Mouse (Mus musculus) heart, postnatal 0 days (tissue): Measurements from ENCODE around the gene B3galt1. TPM values are rescaled to one million over a fixed set of nuclear protein-coding genes. Genes with fewer than 3 reads are reported as not detected.

ENCODE experiments used
- ATAC-seq: fragments of 200-750 bp; cut with Nextera tagmentation; 2 replicates; pipeline ENCODE4 v1.8.0; 2017; ENCODE audit warnings: low read depth, moderate number of reproducible peaks, moderate library complexity; ENCODE audit not compliant: insufficient read depth
- DNase-seq: peaks from one replicate; pipeline ENCODE4 v3.0.0-alpha.2; 2016; ENCODE audit warnings: low spot score
- H3K27ac ChIP-seq: fragments of 300-500 bp; sonication (generic); 2 replicates; pipeline ENCODE4 v1.5.1; 2014; ENCODE audit warnings: low read depth, mild to moderate bottlenecking
- H3K27me3 ChIP-seq: fragments of 300-500 bp; sonication (generic); 2 replicates; pipeline ENCODE4 v1.6.1; 2014; ENCODE audit warnings: low read length, mixed read lengths; ENCODE audit not compliant: control insufficient read depth, insufficient read depth
- H3K36me3 ChIP-seq: fragments of 300-500 bp; sonication (generic); replicated peaks from 2 replicates; pipeline ENCODE4 v1.6.1; 2014; ENCODE audit warnings: low read length, mixed read lengths; ENCODE audit not compliant: control insufficient read depth, insufficient read depth
- H3K4me1 ChIP-seq: fragments of 300-500 bp; sonication (generic); 2 replicates; pipeline ENCODE4 v1.6.1; 2014; ENCODE audit warnings: antibody characterized with exemption; ENCODE audit not compliant: control insufficient read depth, insufficient read depth
- H3K4me2 ChIP-seq: fragments of 300-500 bp; sonication (generic); 2 replicates; pipeline ENCODE4 v1.6.1; 2014; ENCODE audit warnings: low read depth, mild to moderate bottlenecking, low read length, moderate library complexity
- H3K4me3 ChIP-seq: fragments of 300-500 bp; sonication (generic); 2 replicates; pipeline ENCODE4 v1.5.1; 2014; ENCODE audit warnings: low read depth, low read length
- H3K9ac ChIP-seq: fragments of 300-500 bp; sonication (generic); replicated peaks from 2 replicates; pipeline ENCODE4 v1.6.1; 2014; ENCODE audit warnings: low read depth, low read length, mixed read lengths
- H3K9me3 ChIP-seq: fragments of 300-500 bp; sonication (generic); replicated peaks from 2 replicates; pipeline ENCODE4 v1.6.1; 2016; ENCODE audit warnings: low read length; ENCODE audit not compliant: control insufficient read depth
- CTCF ChIP-seq: IDR thresholded peaks from 2 replicates; pipeline ENCODE4 v1.5.1; 2016; ENCODE audit warnings: antibody characterized with exemption, control low read depth, low read depth
- EP300 ChIP-seq: IDR thresholded peaks from 2 replicates; pipeline ENCODE4 v1.6.1; 2016; ENCODE audit warnings: antibody characterized with exemption, low read depth
- WGBS: fragments of 180-500 bp; shearing (Covaris S2); extraction: QIAGEN DNeasy Blood & Tissue Kit; methylation state at CpG from one replicate; pipeline ENCODE4 v1.1.7; 2014; 5-methylcytosine and 5-hydroxymethylcytosine counted together
- polyA plus RNA-seq: library from polyadenylated mRNA; unstranded; fragments of >200 nt; fragmentation: Nextera tagmentation; extraction: Ambion mirVana; gene quantifications from 2 replicates; pipeline ENCODE4 v1.2.1, GENCODE M21; 2015
- total RNA-seq: library from RNA; depleted of rRNA; stranded (reverse); fragments of >200 nt; gene quantifications from 2 replicates; pipeline ENCODE4 v1.2.3, GENCODE M21; 2014; ENCODE audit warnings: low replicate concordance

Gene B3galt1
- total and polyA plus RNA-seq, 2 experiments from 2014 or later: 0.57 to 2.7 TPM

DNA sequence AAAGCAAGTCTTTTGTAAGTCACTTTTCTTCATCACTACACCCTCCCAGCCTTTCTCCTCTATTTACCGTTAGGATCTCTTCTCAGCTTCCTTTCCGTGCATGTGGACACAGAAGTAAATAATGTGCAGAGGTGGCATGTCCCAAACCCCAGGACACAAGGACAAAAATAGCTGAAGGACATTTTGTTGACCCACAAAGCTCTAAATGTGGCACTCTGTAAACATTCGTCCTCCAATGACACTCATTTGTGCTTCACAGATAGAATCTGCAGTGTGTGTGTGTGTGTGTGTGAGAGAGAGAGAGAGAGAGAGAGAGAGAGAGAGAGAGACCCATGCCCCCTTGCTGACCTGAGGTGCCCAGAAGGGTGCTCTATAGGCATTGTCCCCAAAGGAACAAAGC is 419.5 kb downstream of the B3galt1 start:
- DNase-seq: no peak
- H3K4me1 ChIP-seq: no peaks in the 10 kb centered on the region
- 51% methylated on average over 3 of the region's 3 CpGs for WGBS

DNA sequence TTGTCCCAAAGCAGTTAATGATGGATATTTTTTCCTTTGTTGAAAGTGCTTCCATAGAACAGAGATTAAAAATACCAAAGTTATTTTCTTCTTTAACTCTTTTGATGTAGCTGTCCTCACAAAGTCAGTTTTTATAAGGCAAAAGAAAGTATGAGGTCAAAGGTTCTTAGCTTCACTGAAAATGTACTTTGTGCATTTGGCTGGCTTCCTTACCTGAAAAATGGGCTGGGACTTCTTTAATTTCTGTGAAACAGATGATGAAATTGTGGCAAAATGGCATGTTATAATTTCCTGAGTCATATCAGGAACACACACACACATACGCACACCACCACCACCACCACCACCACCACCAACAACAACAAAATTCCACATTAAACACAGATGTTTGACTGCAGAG is 427.8 kb downstream of the B3galt1 start:
- no peak overlapping the region for H3K4me2 ChIP-seq
- no peaks in the 10 kb centered on the region for H3K4me1 ChIP-seq
- no peaks in the 10 kb centered on the region for H3K27me3 ChIP-seq
- no peaks in the 10 kb centered on the region for H3K9me3 ChIP-seq
- TF ChIP-seq EP300 (no peak), CTCF (no peak)
- no peaks in the 10 kb centered on the region for H3K36me3 ChIP-seq
- H3K9ac ChIP-seq: no peak overlapping the region
- DNase-seq (no peak), ATAC-seq (no peak)
- H3K4me3 ChIP-seq: no peak overlapping the region
- H3K27ac ChIP-seq: no peak overlapping the region
- 94% methylated on average over 1 of the region's 1 CpGs for WGBS

More for the DNA sequence above, 419.5 kb downstream of the B3galt1 start:
- no peaks in the 10 kb centered on the region for H3K27me3 ChIP-seq
- peak overlapping the region; percentile 20; the same call in 1 of the 2 replicates for H3K27ac ChIP-seq
- TF ChIP-seq EP300: no peak
- TF ChIP-seq CTCF: no peak
- ATAC-seq: no peak
- H3K36me3 ChIP-seq: no peaks in the 10 kb centered on the region
- no peak overlapping the region for H3K4me3 ChIP-seq
- no peak overlapping the region for H3K4me2 ChIP-seq
- no peaks in the 10 kb centered on the region for H3K9me3 ChIP-seq
- no peak overlapping the region for H3K9ac ChIP-seq

DNA sequence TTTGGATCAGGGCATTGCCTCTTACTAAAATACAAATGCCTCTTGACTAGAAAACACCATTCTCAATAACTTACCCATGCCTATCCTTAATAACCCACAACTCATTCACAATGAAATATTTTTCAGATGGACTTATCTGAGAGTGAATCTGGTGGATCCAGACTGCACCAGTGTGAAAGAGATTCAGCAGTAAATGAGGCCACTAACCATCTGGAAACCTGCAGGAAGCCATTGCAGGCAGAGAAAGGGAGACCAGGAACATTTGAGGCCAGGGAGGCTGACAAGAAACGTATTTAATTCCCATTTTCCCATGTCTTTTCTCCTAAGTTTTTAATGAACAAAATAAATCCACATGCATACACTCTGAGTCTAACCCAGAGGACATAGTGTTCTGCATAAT is 437.4 kb downstream of the B3galt1 start:
- no peak overlapping the region for H3K4me3 ChIP-seq
- H3K9me3 ChIP-seq: no peaks in the 10 kb centered on the region
- H3K27ac ChIP-seq: no peak overlapping the region
- H3K27me3 ChIP-seq: no peaks in the 10 kb centered on the region
- DNase-seq (no peak), ATAC-seq (no peak)
- H3K4me1 ChIP-seq: no peaks in the 10 kb centered on the region
- H3K4me2 ChIP-seq: no peak overlapping the region
- no peak overlapping the region for H3K9ac ChIP-seq
- WGBS: 76% methylated on average over 1 of the region's 1 CpGs
- H3K36me3 ChIP-seq: no peaks in the 10 kb centered on the region
- no peak for TF ChIP-seq CTCF
- TF ChIP-seq EP300: no peak

DNA sequence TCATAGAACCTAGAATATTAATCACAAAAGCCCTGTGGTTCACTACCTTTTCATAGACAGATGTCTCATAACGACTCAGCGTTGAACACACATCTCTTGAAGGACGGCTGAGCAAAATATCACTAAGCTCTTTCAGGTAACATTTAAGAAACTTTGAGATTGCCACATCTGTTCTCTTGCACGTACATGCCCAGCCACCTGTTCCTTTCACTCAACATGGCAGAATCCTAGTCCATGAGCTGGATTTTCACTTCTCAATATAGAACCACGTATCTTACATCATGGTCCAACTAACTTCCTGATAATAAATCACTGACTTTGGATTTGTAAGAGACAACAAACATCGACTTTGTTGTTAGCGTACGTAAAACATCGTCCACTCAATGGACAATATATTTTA is 439.5 kb downstream of the B3galt1 start:
- no peak overlapping the region for H3K9ac ChIP-seq
- H3K4me2 ChIP-seq: no peak overlapping the region
- H3K9me3 ChIP-seq: no peaks in the 10 kb centered on the region

DNA sequence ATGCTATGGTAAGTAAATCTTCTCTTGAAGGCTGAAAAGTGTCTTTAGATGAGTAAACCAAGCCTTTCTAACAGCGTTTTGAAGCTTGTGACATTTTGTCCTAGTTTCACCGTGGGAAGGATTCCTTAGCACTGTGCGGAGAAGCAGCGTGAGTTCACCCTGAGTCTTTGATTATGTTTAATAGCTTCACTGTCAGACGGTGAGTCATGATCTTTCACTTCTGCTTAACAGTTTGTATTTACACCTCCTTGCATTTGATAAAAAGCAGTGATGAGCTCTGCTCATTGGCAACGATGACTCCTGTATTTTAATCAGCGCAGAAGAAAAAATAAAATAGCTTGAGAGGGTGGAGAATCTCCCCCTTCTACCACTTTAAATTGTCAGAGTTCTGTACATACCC is 440.0 kb downstream of the B3galt1 start:
- no peaks in the 10 kb centered on the region for H3K27me3 ChIP-seq
- H3K36me3 ChIP-seq: no peaks in the 10 kb centered on the region
- 81% methylated on average over 7 of the region's 7 CpGs for WGBS
- no peak overlapping the region for H3K27ac ChIP-seq
- H3K9ac ChIP-seq: no peak overlapping the region
- no peaks in the 10 kb centered on the region for H3K9me3 ChIP-seq
- ATAC-seq (no peak), DNase-seq (no peak)
- no peak overlapping the region for H3K4me3 ChIP-seq
- no peak overlapping the region for H3K4me2 ChIP-seq
- TF ChIP-seq CTCF: no peak
- no peak for TF ChIP-seq EP300
- H3K4me1 ChIP-seq: no peaks in the 10 kb centered on the region

More for the DNA sequence above, 439.5 kb downstream of the B3galt1 start:
- ATAC-seq (no peak), DNase-seq (no peak)
- Histone ChIP-seq H3K4me1 (no peaks in the 10 kb centered on the region), H3K27ac (no peak overlapping the region), H3K4me3 (no peak overlapping the region), H3K36me3 (no peaks in the 10 kb centered on the region), H3K27me3 (no peaks in the 10 kb centered on the region)
- WGBS: 90% methylated on average over 9 of the region's 9 CpGs
- TF ChIP-seq CTCF: no peak

DNA sequence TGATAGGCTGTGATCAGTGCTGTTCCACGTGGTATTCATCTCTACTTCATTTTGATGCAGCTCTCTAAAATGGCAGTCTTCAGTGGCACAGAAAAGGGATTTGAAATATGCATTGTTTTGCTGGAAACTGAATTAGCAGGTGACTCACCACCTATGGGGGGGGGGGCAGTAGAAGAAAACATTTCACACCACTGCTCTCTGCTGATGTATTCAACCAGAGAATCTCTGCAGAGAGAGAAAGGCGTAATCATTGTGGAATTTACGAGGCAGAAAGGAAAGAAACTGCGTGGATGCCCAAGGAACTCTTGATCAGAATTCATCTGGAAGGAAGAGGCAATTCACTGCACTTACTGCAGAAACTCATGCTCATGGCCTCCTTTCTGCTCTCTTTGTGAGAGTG is 445.7 kb downstream of the B3galt1 start:
- H3K4me2 ChIP-seq: no peak overlapping the region
- no peaks in the 10 kb centered on the region for H3K9me3 ChIP-seq
- H3K27me3 ChIP-seq: no peaks in the 10 kb centered on the region
- H3K27ac ChIP-seq: no peak overlapping the region
- H3K4me3 ChIP-seq: no peak overlapping the region
- H3K36me3 ChIP-seq: no peaks in the 10 kb centered on the region
- ATAC-seq (no peak), DNase-seq (no peak)
- 77% methylated on average over 4 of the region's 4 CpGs for WGBS
- no peak overlapping the region for H3K9ac ChIP-seq
- H3K4me1 ChIP-seq: no peaks in the 10 kb centered on the region
- TF ChIP-seq EP300 (no peak), CTCF (no peak)
